Mouse (Mus musculus) brown adipose tissue, adult 24 weeks (tissue): ENCODE measurements around the gene Tmem43. TPM values are rescaled to one million over a fixed set of nuclear protein-coding genes. Genes with fewer than 3 reads are reported as not detected.

Experiments
- H3K27ac ChIP-seq: fragments of 200-500 bp; replicated peaks from 2 replicates; pipeline ENCODE4 v1.5.1; 2012; ENCODE audit warnings: low read depth, mild to moderate bottlenecking, low read length
- H3K4me1 ChIP-seq: fragments of 200-500 bp; 2 replicates; pipeline ENCODE4 v1.6.1; 2012; ENCODE audit warnings: low read length, mixed read lengths; ENCODE audit not compliant: control insufficient read depth, insufficient read depth, insufficient read length
- H3K4me3 ChIP-seq: fragments of 200-500 bp; 2 replicates; pipeline ENCODE4 v1.5.1; 2012; ENCODE audit warnings: low read depth, mild to moderate bottlenecking, low read length, moderate library complexity; ENCODE audit not compliant: insufficient read depth
- polyA plus RNA-seq: library from polyadenylated mRNA; stranded (reverse); fragments of >200 nt; gene quantifications from 2 replicates; pipeline ENCODE4 v1.2.4, GENCODE M21; 2012; ENCODE audit not compliant: missing spikeins, insufficient read depth, insufficient read length

The Tmem43 gene
- polyA plus RNA-seq, 1 experiment, result 34.2 TPM

GRCm38 (mm10) chr6:91473805-91474440, 420 bp downstream of the Tmem43 start:
- Histone ChIP-seq H3K4me3 (peak overlapping the region; percentile 82), H3K4me1 (peaks cover 8% of the 10 kb centered on the region; the same call in 1 of the 2 replicates), H3K27ac (0 out of 2 replicates have a peak overlapping the region, but pooled peaks have one; percentile 9)

- Histone ChIP-seq H3K4me3 (peak overlapping the region; percentile 82), H3K4me1 (peaks cover 8% of the 10 kb centered on the region; the same call in 1 of the 2 replicates), H3K27ac (no peak overlapping the region)
These were observed 1.1 kb downstream of the Tmem43 start for GRCm38 (mm10) chr6:91474441-91475190.

DNA sequence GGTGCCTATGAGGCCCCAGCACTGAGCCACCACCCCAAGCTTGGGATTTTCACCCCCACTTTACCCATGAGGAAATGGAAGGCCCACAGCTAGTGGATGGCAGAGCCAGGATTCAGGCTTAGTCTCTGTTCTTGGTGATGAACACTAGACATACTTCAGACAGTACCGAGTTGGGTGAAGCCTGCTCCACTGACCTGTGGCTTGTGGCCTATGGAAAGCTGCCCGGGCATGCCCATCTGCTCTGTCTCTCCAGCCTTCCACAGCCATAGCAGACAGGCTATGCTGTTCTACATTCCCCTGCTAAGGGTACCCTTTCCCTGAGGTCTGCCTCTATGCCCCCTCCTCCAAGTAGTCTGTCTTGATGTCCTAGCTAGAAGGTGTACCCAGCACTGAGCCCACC, 3.0 kb downstream of the Tmem43 start:
- Histone ChIP-seq H3K4me1 (peaks cover 8% of the 10 kb centered on the region; the same call in 1 of the 2 replicates), H3K27ac (no peak overlapping the region), H3K4me3 (no peak overlapping the region)

GRCm38 (mm10) chr6:91483371-91483770, 9.9 kb downstream of the Tmem43 start:
- H3K27ac ChIP-seq, result no peak overlapping the region
- no peaks in the 10 kb centered on the region for H3K4me1 ChIP-seq
- no peak overlapping the region for H3K4me3 ChIP-seq

- H3K4me1 ChIP-seq, result 0 out of 2 replicates have a peak, but pooled peaks cover 2% of the 10 kb centered on the region
- H3K4me3 ChIP-seq, result no peak overlapping the region
- H3K27ac ChIP-seq, result 0 out of 2 replicates have a peak overlapping the region, but pooled peaks have one; percentile 39
These were observed 13.4 kb downstream of the Tmem43 start for GRCm38 (mm10) chr6:91486736-91487453.

- H3K4me3 ChIP-seq, result no peak overlapping the region
- 0 out of 2 replicates have a peak, but pooled peaks cover 2% of the 10 kb centered on the region for H3K4me1 ChIP-seq
- H3K27ac ChIP-seq, result peak overlapping the region; percentile 75
These were observed 15.2 kb downstream of the Tmem43 start for GRCm38 (mm10) chr6:91488496-91489212.

DNA sequence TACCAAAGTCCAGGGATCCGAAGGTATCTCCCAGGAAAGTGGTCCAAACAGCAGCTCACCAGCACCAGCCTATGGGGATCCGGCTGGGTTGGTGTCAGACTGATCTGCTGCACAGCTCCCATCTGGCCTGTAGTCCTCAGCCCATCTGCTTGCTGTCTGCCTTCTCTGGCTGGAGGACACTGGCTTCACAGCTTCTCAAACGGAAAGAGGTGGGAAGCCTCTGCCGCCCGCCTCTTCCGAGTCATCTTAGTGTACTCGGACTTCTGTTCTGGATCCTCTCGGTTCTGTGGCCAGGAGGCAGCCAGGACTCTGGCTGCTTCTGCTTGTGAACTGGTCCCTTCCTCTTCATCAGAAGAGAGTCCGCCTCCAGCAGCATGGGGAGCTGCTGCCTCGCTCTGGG, 16.4 kb downstream of the Tmem43 start:
- Histone ChIP-seq H3K4me3 (no peak overlapping the region), H3K4me1 (0 out of 2 replicates have a peak, but pooled peaks cover 2% of the 10 kb centered on the region), H3K27ac (0 out of 2 replicates have a peak overlapping the region, but pooled peaks have one; percentile 8)

DNA sequence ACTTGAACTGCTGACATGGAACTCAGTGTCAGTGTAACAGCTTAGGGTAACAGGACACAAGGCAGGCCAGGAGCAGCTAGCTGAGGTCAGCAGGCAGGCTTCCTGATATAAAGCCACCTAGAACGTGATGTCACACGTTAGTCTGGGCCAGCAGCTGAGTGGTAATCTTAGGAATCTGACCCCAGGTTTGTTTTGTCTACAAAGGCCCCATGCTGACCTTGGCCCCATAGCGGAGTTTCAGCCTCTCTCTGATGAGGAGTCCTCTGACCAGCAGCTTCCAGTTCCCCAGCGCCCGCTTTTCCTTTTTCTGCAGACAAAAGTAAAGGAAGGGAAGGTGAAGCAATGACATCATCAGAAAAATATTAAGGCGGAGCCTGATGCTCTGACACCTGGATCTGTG, 17.5 kb downstream of the Tmem43 start:
- Histone ChIP-seq H3K4me1 (0 out of 2 replicates have a peak, but pooled peaks cover 2% of the 10 kb centered on the region), H3K27ac (no peak overlapping the region), H3K4me3 (no peak overlapping the region)

DNA sequence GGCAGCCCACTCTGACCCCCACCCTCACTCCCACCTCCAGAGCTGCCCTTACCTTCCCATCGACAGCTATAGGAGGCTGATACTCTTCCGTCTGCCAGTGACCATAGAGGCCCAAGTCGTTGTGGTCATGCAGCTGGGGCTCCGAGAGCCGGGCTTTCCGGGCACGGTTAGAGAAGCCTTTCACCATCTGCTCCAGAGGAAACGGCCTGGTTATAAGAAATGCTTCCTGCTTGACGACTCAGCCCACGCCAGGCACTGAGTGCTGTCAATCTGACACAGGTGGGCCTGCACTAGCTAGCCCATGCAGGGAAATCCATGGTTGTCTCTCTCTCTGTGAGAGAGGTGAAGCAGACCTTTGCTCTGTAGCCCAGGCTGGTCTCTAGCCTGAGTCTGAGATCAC, 19.6 kb downstream of the Tmem43 start:
- Histone ChIP-seq H3K4me1 (0 out of 2 replicates have a peak, but pooled peaks cover 2% of the 10 kb centered on the region), H3K4me3 (no peak overlapping the region), H3K27ac (no peak overlapping the region)

DNA sequence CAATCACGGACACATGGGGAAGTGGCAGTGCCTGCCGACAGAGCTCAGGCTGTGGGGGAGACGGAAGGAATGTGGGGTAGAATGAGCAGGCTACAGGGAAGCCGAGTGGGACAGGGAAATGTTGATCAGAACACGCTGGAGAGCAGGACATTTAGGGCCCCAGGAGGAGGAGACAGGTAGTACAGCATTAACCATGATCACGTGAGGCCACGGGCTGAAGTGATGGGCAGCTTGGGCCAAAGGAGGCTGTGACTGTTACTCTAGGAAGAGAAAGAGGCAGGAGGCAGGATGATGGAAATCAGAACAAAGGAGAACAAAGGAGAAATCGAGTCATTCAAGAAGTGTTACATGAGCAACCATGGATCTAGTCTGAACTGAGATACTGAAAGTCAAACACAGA, 21.0 kb downstream of the Tmem43 start:
- Histone ChIP-seq H3K4me3 (no peak overlapping the region), H3K27ac (no peak overlapping the region), H3K4me1 (no peaks in the 10 kb centered on the region)

DNA sequence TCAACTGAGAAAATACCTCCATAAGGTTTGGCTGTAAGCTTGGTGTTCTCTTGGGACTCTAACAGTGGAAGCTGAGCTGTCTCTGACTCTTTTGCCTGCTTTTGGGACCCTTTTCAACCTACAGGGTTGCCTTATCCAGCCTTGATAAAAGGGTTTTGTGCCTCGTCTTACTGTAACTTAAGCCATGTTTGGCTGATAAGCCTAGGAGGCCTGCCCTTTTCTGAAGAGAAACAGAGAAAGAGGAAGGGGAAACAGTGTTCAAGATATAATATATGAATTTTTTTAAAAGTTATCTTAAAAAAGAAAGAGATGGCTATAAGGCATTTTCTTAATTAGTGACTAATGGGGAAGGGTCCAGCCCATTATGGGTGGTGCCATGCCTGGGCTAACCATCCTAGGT, 29.8 kb downstream of the Tmem43 start:
- no peak overlapping the region for H3K27ac ChIP-seq
- no peaks in the 10 kb centered on the region for H3K4me1 ChIP-seq
- H3K4me3 ChIP-seq, result no peak overlapping the region

GRCm38 (mm10) chr6:91506036-91506435, 32.5 kb downstream of the Tmem43 start:
- Histone ChIP-seq H3K27ac (no peak overlapping the region), H3K4me3 (no peak overlapping the region)

GRCm38 (mm10) chr6:91508041-91508440, 34.5 kb downstream of the Tmem43 start:
- H3K4me1 ChIP-seq, result no peaks in the 10 kb centered on the region
- no peak overlapping the region for H3K27ac ChIP-seq
- no peak overlapping the region for H3K4me3 ChIP-seq

More at GRCm38 (mm10) chr6:91506036-91506435, 32.5 kb downstream of the Tmem43 start:
- H3K4me1 ChIP-seq, result no peaks in the 10 kb centered on the region

DNA sequence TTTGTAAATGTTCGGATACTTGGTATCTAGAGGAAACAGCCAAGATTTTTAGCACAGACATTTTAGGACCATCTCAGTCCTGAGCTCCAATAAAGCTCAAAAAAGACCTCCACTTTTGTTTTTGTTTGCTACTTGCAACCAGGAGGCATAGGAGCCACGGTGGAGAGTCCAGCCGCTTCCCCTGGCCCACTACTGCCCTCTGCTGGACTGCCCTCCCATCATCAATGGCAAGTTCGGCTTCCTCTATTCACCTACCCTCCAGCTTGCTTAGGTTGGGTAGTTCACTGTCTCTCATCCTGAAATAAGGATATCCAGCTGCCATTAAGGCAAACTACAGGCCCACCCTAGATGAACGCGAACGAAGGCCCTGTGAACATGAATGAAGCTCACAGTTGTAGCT, 35.8 kb downstream of the Tmem43 start:
- H3K4me1 ChIP-seq, result no peaks in the 10 kb centered on the region
- no peak overlapping the region for H3K4me3 ChIP-seq
- no peak overlapping the region for H3K27ac ChIP-seq
